Mouse (Mus musculus) olfactory bulb, adult 2 months (tissue): ENCODE results near the gene Mecr.

Source experiments
- CTCF ChIP-seq: fragments of 200-500 bp; IDR thresholded peaks from 2 replicates; pipeline ENCODE4 v1.5.1; 2012; ENCODE audit warnings: low read depth, mild to moderate bottlenecking, low read length, moderate library complexity; ENCODE audit not compliant: insufficient read depth
- POLR2A ChIP-seq: fragments of 200-500 bp; IDR thresholded peaks from 2 replicates; pipeline ENCODE4 v1.6.1; 2012; ENCODE audit warnings: mild to moderate bottlenecking, low read depth, low read length, moderate library complexity; ENCODE audit not compliant: insufficient read depth

- no peak for TF ChIP-seq CTCF
- no peak for TF ChIP-seq POLR2A
These were observed 38.0 kb upstream of the Mecr start for GRCm38 (mm10) chr4:131805255-131805654.
